Mouse (Mus musculus) urinary bladder, postnatal 14 days (tissue): Measurements from ENCODE around the gene Emsy.
A peak's percentile ranks its signal among the peaks of the same experiment; 100 is the strongest.

Experiments used
- DNase-seq: peaks from one replicate; pipeline ENCODE4 v3.0.0; 2021; ENCODE audit warnings: low spot score

Gene Emsy

GRCm38 (mm10) chr7:98667956-98668746, 11.6 kb upstream of the Emsy start:
- DNase-seq: no peak

GRCm38 (mm10) chr7:98665726-98666125, 9.1 kb upstream of the Emsy start:
- no peak for DNase-seq

GRCm38 (mm10) chr7:98665166-98665565, 8.6 kb upstream of the Emsy start:
- DNase-seq: no peak

GRCm38 (mm10) chr7:98655681-98656530, 677 bp downstream of the Emsy start:
- DNase-seq: peak; percentile 83

GRCm38 (mm10) chr7:98651651-98652050, 4.9 kb downstream of the Emsy start:
- DNase-seq: no peak

GRCm38 (mm10) chr7:98644238-98644637, 12.3 kb downstream of the Emsy start:
- no peak for DNase-seq

- no peak for DNase-seq
Observed at GRCm38 (mm10) chr7:98636607-98637006, 20.0 kb downstream of the Emsy start.

GRCm38 (mm10) chr7:98633032-98633431, 23.6 kb downstream of the Emsy start:
- DNase-seq: no peak

GRCm38 (mm10) chr7:98629947-98630346, 26.6 kb downstream of the Emsy start:
- DNase-seq: no peak

- DNase-seq: no peak
Observed at GRCm38 (mm10) chr7:98617739-98618138, 38.8 kb downstream of the Emsy start.

GRCm38 (mm10) chr7:98612936-98613335, 43.6 kb downstream of the Emsy start:
- DNase-seq: no peak

- no peak for DNase-seq
Observed at GRCm38 (mm10) chr7:98608520-98608919, 48.1 kb downstream of the Emsy start.

- DNase-seq: no peak
Observed at GRCm38 (mm10) chr7:98607158-98607557, 49.4 kb downstream of the Emsy start.

GRCm38 (mm10) chr7:98601715-98602114, 54.9 kb downstream of the Emsy start:
- no peak for DNase-seq

GRCm38 (mm10) chr7:98597402-98597801, 59.2 kb downstream of the Emsy start:
- DNase-seq: no peak

GRCm38 (mm10) chr7:98594731-98595130, 61.9 kb downstream of the Emsy start:
- no peak for DNase-seq

- DNase-seq: no peak
Observed at GRCm38 (mm10) chr7:98593276-98593675, 63.3 kb downstream of the Emsy start.

GRCm38 (mm10) chr7:98589028-98589427, 67.6 kb downstream of the Emsy start:
- DNase-seq: no peak

- no peak for DNase-seq
Observed at GRCm38 (mm10) chr7:98586313-98586712, 70.3 kb downstream of the Emsy start.

GRCm38 (mm10) chr7:98584555-98584954, 72.0 kb downstream of the Emsy start:
- no peak for DNase-seq

GRCm38 (mm10) chr7:98581266-98581665, 75.3 kb downstream of the Emsy start:
- no peak for DNase-seq

- DNase-seq: no peak
Observed at GRCm38 (mm10) chr7:98580441-98580840, 76.1 kb downstream of the Emsy start.

GRCm38 (mm10) chr7:98579731-98580130, 76.9 kb downstream of the Emsy start:
- no peak for DNase-seq
